Mouse (Mus musculus): ENCODE measurements at regions not wholly inside any gene's neighbourhood (a gene's known extent, or its start where the extent isn't known, plus 50 kb on each side); places are given as distances from the start of the nearest gene placed in this dataset.
A peak's percentile ranks its signal among the peaks of the same experiment; 100 is the strongest.

- no peaks in the 10 kb centered on the region for H3K27me3 ChIP-seq (replicated peaks; ENCODE audit: control insufficient read depth, insufficient read depth, low read length)
- no peaks in the 10 kb centered on the region; the same call in 1 of the 2 replicates for H3K4me1 ChIP-seq (ENCODE audit: control insufficient read depth, insufficient read depth, low read depth, low read length)
- no peak for ATAC-seq
- no peak overlapping the region for H3K4me2 ChIP-seq (ENCODE audit: low read length)
- no peaks in the 10 kb centered on the region for H3K36me3 ChIP-seq (ENCODE audit: control insufficient read depth, insufficient read depth, low read length)
- no peak overlapping the region for H3K9ac ChIP-seq (ENCODE audit: low read depth, low read length)
- WGBS = 65% methylated on average over 5 of the region's 5 CpGs
- no peaks in the 10 kb centered on the region for H3K9me3 ChIP-seq (ENCODE audit: control insufficient read depth, low read length)
- H3K4me3 ChIP-seq (ENCODE audit: low read length) = no peak overlapping the region
- no peak overlapping the region for H3K27ac ChIP-seq (ENCODE audit: low read depth, low read length)
These were observed 94.8 kb upstream of the Pja2 start for GRCm38 (mm10) chr17:64426536-64426935.

- ATAC-seq = no peak
- Histone ChIP-seq H3K4me2 (ENCODE audit: low read length) (no peak overlapping the region), H3K4me3 (ENCODE audit: low read length) (no peak overlapping the region), H3K27me3 (replicated peaks; ENCODE audit: control insufficient read depth, insufficient read depth, low read length) (no peaks in the 10 kb centered on the region), H3K9me3 (ENCODE audit: control insufficient read depth, low read length) (no peaks in the 10 kb centered on the region; the same call in 1 of the 2 replicates), H3K36me3 (ENCODE audit: control insufficient read depth, insufficient read depth, low read length) (no peaks in the 10 kb centered on the region), H3K4me1 (ENCODE audit: control insufficient read depth, insufficient read depth, low read depth, low read length) (no peaks in the 10 kb centered on the region), H3K9ac (ENCODE audit: low read depth, low read length) (no peak overlapping the region), H3K27ac (ENCODE audit: low read depth, low read length) (no peak overlapping the region)
- WGBS = 75% methylated on average over 1 of the region's 1 CpGs
These were observed 107.9 kb upstream of the Pja2 start for GRCm38 (mm10) chr17:64439571-64439970.

DNA sequence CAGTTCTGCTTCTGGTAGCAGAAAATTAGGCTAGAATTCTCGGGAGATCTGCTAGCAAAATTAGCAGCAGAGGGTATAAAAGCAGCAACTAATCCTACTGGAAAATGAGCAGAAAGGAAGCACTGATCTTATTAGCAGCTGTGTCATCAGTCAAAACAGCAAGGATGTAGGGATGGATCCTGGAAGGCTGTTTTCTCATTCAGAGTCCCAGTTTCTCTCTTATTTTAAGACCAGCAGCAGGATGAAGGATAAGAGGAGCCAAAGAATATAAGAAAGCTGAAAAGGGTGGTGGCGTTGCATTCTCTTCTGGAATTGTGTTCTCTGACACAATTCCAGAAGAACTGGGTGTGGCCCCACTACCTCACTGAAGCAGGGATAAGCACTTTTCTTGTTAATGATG lies 123.0 kb upstream of the Pja2 start:
- no peaks in the 10 kb centered on the region for H3K36me3 ChIP-seq (ENCODE audit: control insufficient read depth, insufficient read depth, low read length)
- H3K9me3 ChIP-seq (ENCODE audit: control insufficient read depth, low read length) = no peaks in the 10 kb centered on the region; the same call in 1 of the 2 replicates
- no peak overlapping the region for H3K27ac ChIP-seq (ENCODE audit: low read depth, low read length)

GRCm38 (mm10) chr17:64466273-64466672 lies 134.3 kb upstream of the Man2a1 start:
- H3K4me1 ChIP-seq (ENCODE audit: control insufficient read depth, insufficient read depth, low read depth, low read length) = peaks cover 5% of the 10 kb centered on the region
- no peak overlapping the region for H3K9ac ChIP-seq (ENCODE audit: low read depth, low read length)
- no peak overlapping the region for H3K4me2 ChIP-seq (ENCODE audit: low read length)
- H3K9me3 ChIP-seq (ENCODE audit: control insufficient read depth, low read length) = no peaks in the 10 kb centered on the region
- no peaks in the 10 kb centered on the region for H3K36me3 ChIP-seq (ENCODE audit: control insufficient read depth, insufficient read depth, low read length)
- 82% methylated on average over 7 of the region's 7 CpGs for WGBS
- no peak overlapping the region for H3K4me3 ChIP-seq (ENCODE audit: low read length)
- no peak for ATAC-seq
- H3K27ac ChIP-seq (ENCODE audit: low read depth, low read length) = no peak overlapping the region
- no peaks in the 10 kb centered on the region for H3K27me3 ChIP-seq (replicated peaks; ENCODE audit: control insufficient read depth, insufficient read depth, low read length)

More for the DNA sequence above, 123.0 kb upstream of the Pja2 start:
- 48% methylated on average over 2 of the region's 2 CpGs for WGBS
- Histone ChIP-seq H3K9ac (ENCODE audit: low read depth, low read length) (no peak overlapping the region), H3K27me3 (replicated peaks; ENCODE audit: control insufficient read depth, insufficient read depth, low read length) (no peaks in the 10 kb centered on the region), H3K4me2 (ENCODE audit: low read length) (no peak overlapping the region), H3K4me1 (ENCODE audit: control insufficient read depth, insufficient read depth, low read depth, low read length) (no peaks in the 10 kb centered on the region), H3K4me3 (ENCODE audit: low read length) (no peak overlapping the region)
- ATAC-seq = 0 out of 2 replicates have a peak, but pooled peaks have one; percentile 30

DNA sequence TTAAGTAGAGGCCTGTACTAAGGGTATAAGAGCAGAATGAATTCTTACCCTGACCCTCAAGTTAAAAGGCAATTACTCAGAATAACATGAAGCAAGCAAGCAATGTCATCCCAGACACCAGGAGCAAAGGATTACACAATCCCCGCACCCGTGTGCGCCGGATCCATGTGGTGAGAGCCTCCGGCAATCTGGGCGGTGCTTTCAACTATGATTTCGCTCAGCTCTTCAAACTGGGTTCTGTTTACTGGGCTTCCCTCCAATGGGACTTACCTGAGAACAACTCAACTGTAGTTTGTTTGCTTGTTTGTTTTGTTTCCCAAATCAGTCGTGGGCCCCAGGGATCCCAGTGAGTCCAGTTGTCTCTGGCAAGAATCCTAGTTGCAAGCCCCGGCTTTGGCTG lies 133.8 kb upstream of the Man2a1 start:
- no peaks in the 10 kb centered on the region for H3K27me3 ChIP-seq (replicated peaks; ENCODE audit: control insufficient read depth, insufficient read depth, low read length)
- H3K4me1 ChIP-seq (ENCODE audit: control insufficient read depth, insufficient read depth, low read depth, low read length) = peaks cover 5% of the 10 kb centered on the region
- H3K9me3 ChIP-seq (ENCODE audit: control insufficient read depth, low read length) = no peaks in the 10 kb centered on the region
- no peak overlapping the region for H3K27ac ChIP-seq (ENCODE audit: low read depth, low read length)
- H3K4me3 ChIP-seq (ENCODE audit: low read length) = no peak overlapping the region
- H3K9ac ChIP-seq (ENCODE audit: low read depth, low read length) = no peak overlapping the region
- no peak overlapping the region for H3K4me2 ChIP-seq (ENCODE audit: low read length)
- 71% methylated on average over 9 of the region's 9 CpGs for WGBS
- H3K36me3 ChIP-seq (ENCODE audit: control insufficient read depth, insufficient read depth, low read length) = no peaks in the 10 kb centered on the region
- ATAC-seq = no peak

DNA sequence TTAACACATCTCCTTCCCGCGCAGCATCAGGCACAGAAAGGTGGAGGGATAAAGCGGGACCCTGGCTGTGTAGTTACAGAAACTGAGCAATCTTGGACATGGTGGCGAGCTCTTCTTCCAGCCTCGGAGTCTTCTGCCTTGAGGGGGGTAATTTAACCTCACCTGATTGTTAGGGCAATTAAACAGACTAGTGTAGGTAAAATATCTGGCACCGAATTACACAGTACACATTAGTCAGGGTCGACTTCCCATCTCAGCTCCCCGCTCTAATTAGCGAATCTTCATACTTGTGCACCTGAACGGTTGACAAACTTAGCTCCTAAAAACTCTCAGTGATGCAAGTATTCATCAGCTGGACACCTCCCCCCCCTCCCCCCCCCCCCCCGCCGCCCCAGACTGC lies 133.2 kb upstream of the Man2a1 start:
- Histone ChIP-seq H3K9ac (ENCODE audit: low read depth, low read length) (no peak overlapping the region), H3K4me3 (ENCODE audit: low read length) (no peak overlapping the region), H3K27me3 (replicated peaks; ENCODE audit: control insufficient read depth, insufficient read depth, low read length) (no peaks in the 10 kb centered on the region), H3K4me2 (ENCODE audit: low read length) (no peak overlapping the region), H3K4me1 (ENCODE audit: control insufficient read depth, insufficient read depth, low read depth, low read length) (peaks cover 5% of the 10 kb centered on the region), H3K27ac (ENCODE audit: low read depth, low read length) (no peak overlapping the region), H3K9me3 (ENCODE audit: control insufficient read depth, low read length) (no peaks in the 10 kb centered on the region), H3K36me3 (ENCODE audit: control insufficient read depth, insufficient read depth, low read length) (no peaks in the 10 kb centered on the region)
- 53% methylated on average over 10 of the region's 12 CpGs for WGBS
- ATAC-seq = no peak

- Histone ChIP-seq H3K4me1 (ENCODE audit: control insufficient read depth, insufficient read depth, low read depth, low read length) (peaks cover 5% of the 10 kb centered on the region), H3K27me3 (replicated peaks; ENCODE audit: control insufficient read depth, insufficient read depth, low read length) (no peaks in the 10 kb centered on the region), H3K9me3 (ENCODE audit: control insufficient read depth, low read length) (no peaks in the 10 kb centered on the region), H3K36me3 (ENCODE audit: control insufficient read depth, insufficient read depth, low read length) (no peaks in the 10 kb centered on the region), H3K27ac (ENCODE audit: low read depth, low read length) (no peak overlapping the region), H3K4me3 (ENCODE audit: low read length) (no peak overlapping the region), H3K9ac (ENCODE audit: low read depth, low read length) (no peak overlapping the region), H3K4me2 (ENCODE audit: low read length) (peak overlapping the region; percentile 32)
- ATAC-seq = peak; percentile 77
- WGBS = 19% methylated on average over 12 of the region's 12 CpGs
These were observed 130.7 kb upstream of the Man2a1 start for GRCm38 (mm10) chr17:64469754-64470400.

GRCm38 (mm10) chr17:64480607-64481038 lies 119.9 kb upstream of the Man2a1 start:
- Histone ChIP-seq H3K27ac (ENCODE audit: low read depth, low read length) (no peak overlapping the region), H3K9ac (ENCODE audit: low read depth, low read length) (no peak overlapping the region), H3K9me3 (ENCODE audit: control insufficient read depth, low read length) (no peaks in the 10 kb centered on the region), H3K4me2 (ENCODE audit: low read length) (no peak overlapping the region), H3K4me3 (ENCODE audit: low read length) (no peak overlapping the region), H3K4me1 (ENCODE audit: control insufficient read depth, insufficient read depth, low read depth, low read length) (no peaks in the 10 kb centered on the region), H3K36me3 (ENCODE audit: control insufficient read depth, insufficient read depth, low read length) (no peaks in the 10 kb centered on the region), H3K27me3 (replicated peaks; ENCODE audit: control insufficient read depth, insufficient read depth, low read length) (no peaks in the 10 kb centered on the region)
- peak; percentile 72 for ATAC-seq
- 17% methylated on average over 1 of the region's 1 CpGs for WGBS

- 85% methylated on average over 4 of the region's 4 CpGs for WGBS
These were observed 115.7 kb upstream of the Man2a1 start for GRCm38 (mm10) chr17:64484835-64485234.

More at GRCm38 (mm10) chr17:64484835-64485234, 115.7 kb upstream of the Man2a1 start:
- Histone ChIP-seq H3K4me3 (ENCODE audit: low read length) (no peak overlapping the region), H3K9me3 (ENCODE audit: control insufficient read depth, low read length) (no peaks in the 10 kb centered on the region), H3K27ac (ENCODE audit: low read depth, low read length) (no peak overlapping the region), H3K9ac (ENCODE audit: low read depth, low read length) (no peak overlapping the region), H3K4me1 (ENCODE audit: control insufficient read depth, insufficient read depth, low read depth, low read length) (no peaks in the 10 kb centered on the region), H3K4me2 (ENCODE audit: low read length) (no peak overlapping the region), H3K27me3 (replicated peaks; ENCODE audit: control insufficient read depth, insufficient read depth, low read length) (no peaks in the 10 kb centered on the region), H3K36me3 (ENCODE audit: control insufficient read depth, insufficient read depth, low read length) (no peaks in the 10 kb centered on the region)
- no peak for ATAC-seq

Measured in hindbrain, embryonic 16.5 days (tissue).